Mouse (Mus musculus) CH12.LX (cell line): ENCODE measurements around the gene Slc25a33. TPM values are rescaled to one million over a fixed set of nuclear protein-coding genes. Genes with fewer than 3 reads are reported as not detected.
"Not testable (repeated sequence)": the region's sequence is repeated elsewhere in the genome, so short reads cannot be mapped to it uniquely, and the experiment has no call there.

ENCODE experiments used
- DNase-seq: peaks from one replicate; pipeline ENCODE4 v3.0.0-alpha.2; 2013; ENCODE audit errors: extremely low read depth
- H3K27ac ChIP-seq: 2 replicates; pipeline ENCODE4 v1.5.1; 2012; ENCODE audit warnings: low read depth, mild to moderate bottlenecking, control low read depth, moderate library complexity; ENCODE audit not compliant: insufficient read depth
- H3K27me3 ChIP-seq: replicated peaks from 2 replicates; pipeline ENCODE3; 2012; ENCODE audit warnings: inconsistent platforms
- H3K36me3 ChIP-seq, 2 experiments: replicated peaks in 1 of 2; 2 replicates each; pipeline versions ENCODE3 to v1.6.1; 2012; ENCODE audit warnings: inconsistent platforms in 1 of 2, low read length in 1 of 2, mild to moderate bottlenecking in 1 of 2, mixed read lengths in 1 of 2, moderate library complexity in 1 of 2; ENCODE audit not compliant: control insufficient read depth in 1 of 2, insufficient read depth in 1 of 2
- H3K4me1 ChIP-seq, 2 experiments: 2 replicates each; pipeline ENCODE4 v1.6.1; 2012; ENCODE audit warnings: inconsistent platforms in 1 of 2, moderate library complexity in 1 of 2; ENCODE audit not compliant: insufficient read depth in 2 of 2, control insufficient read depth in 1 of 2
- H3K4me2 ChIP-seq: 2 replicates; pipeline ENCODE4 v1.6.1; 2012; ENCODE audit warnings: low read depth, mild to moderate bottlenecking, control low read depth; ENCODE audit not compliant: poor library complexity, insufficient read depth, severe bottlenecking
- H3K4me3 ChIP-seq, 3 experiments: fragments of 150-350 bp in 1 of 3; sonication (generic) in 1 of 3; replicated peaks in 1 of 3; 2 replicates each; pipeline versions ENCODE3 to v1.5.1; 2011 to 2012; ENCODE audit warnings: low read depth in 2 of 3, low read length in 2 of 3, mild to moderate bottlenecking in 2 of 3, moderate library complexity in 2 of 3, control low read depth in 1 of 3, improper control_type of control experiment in 1 of 3, inconsistent platforms in 1 of 3, mixed read lengths in 1 of 3; ENCODE audit not compliant: poor library complexity in 1 of 3
- H3K79me2 ChIP-seq: replicated peaks from 2 replicates; pipeline ENCODE4 v1.6.1; 2012; ENCODE audit warnings: mild to moderate bottlenecking, moderate library complexity; ENCODE audit not compliant: control insufficient read depth, poor library complexity, insufficient read depth, severe bottlenecking; ENCODE audit errors: extremely low read depth
- H3K9ac ChIP-seq: 2 replicates; pipeline ENCODE4 v1.6.1; 2012; ENCODE audit warnings: low read depth, mild to moderate bottlenecking, control low read depth, moderate library complexity; ENCODE audit not compliant: insufficient read depth
- H3K9me3 ChIP-seq: replicated peaks from 2 replicates; pipeline ENCODE3; 2012; ENCODE audit warnings: low read length, inconsistent platforms, mixed read lengths
- BHLHE40 ChIP-seq: IDR thresholded peaks from 2 replicates; pipeline ENCODE4 v1.6.1; 2011; ENCODE audit warnings: mild to moderate bottlenecking, low read depth, low read length, improper control_type of control experiment
- CHD1 ChIP-seq: IDR thresholded peaks from 2 replicates; pipeline ENCODE4 v1.6.1; 2012; ENCODE audit warnings: low read depth, low read length, improper control_type of control experiment, inconsistent platforms
- E2F4 ChIP-seq: IDR thresholded peaks from 2 replicates; pipeline ENCODE4 v1.6.1; 2011; ENCODE audit warnings: low read depth, low read length, improper control_type of control experiment; ENCODE audit not compliant: insufficient replicate concordance
- GABPA ChIP-seq: IDR thresholded peaks from 2 replicates; pipeline ENCODE4 v1.6.1; 2012; ENCODE audit warnings: low read depth, low read length, improper control_type of control experiment, inconsistent platforms; ENCODE audit not compliant: insufficient replicate concordance
- HCFC1 ChIP-seq: IDR thresholded peaks from 2 replicates; pipeline ENCODE4 v1.6.1; 2012; ENCODE audit warnings: low read depth, mild to moderate bottlenecking, inconsistent platforms, low read length, improper control_type of control experiment
- JUN ChIP-seq: IDR thresholded peaks from 2 replicates; pipeline ENCODE4 v1.6.1; 2011; ENCODE audit warnings: low read depth, mild to moderate bottlenecking, low read length, improper control_type of control experiment, moderate library complexity; ENCODE audit not compliant: insufficient read depth
- MAX ChIP-seq: IDR thresholded peaks from 2 replicates; pipeline ENCODE4 v1.6.1; 2011; ENCODE audit warnings: low read length, improper control_type of control experiment
- PAX5 ChIP-seq: IDR thresholded peaks from 2 replicates; pipeline ENCODE4 v1.6.1; 2012; ENCODE audit warnings: low read length, inconsistent platforms, mixed read lengths
- POLR2AphosphoS2 ChIP-seq: IDR thresholded peaks from 2 replicates; pipeline ENCODE4 v1.6.1; 2011; ENCODE audit warnings: low read depth, low read length, improper control_type of control experiment
- SIN3A ChIP-seq: IDR thresholded peaks from 2 replicates; pipeline ENCODE4 v1.6.1; 2012; ENCODE audit warnings: low read length, improper control_type of control experiment, inconsistent platforms
- SMC3 ChIP-seq: IDR thresholded peaks from 2 replicates; pipeline ENCODE4 v1.6.1; 2011; ENCODE audit warnings: low read depth, low read length, improper control_type of control experiment
- ZC3H11A ChIP-seq: IDR thresholded peaks from 2 replicates; pipeline ENCODE4 v1.6.1; 2012; ENCODE audit warnings: low read depth, mild to moderate bottlenecking, inconsistent platforms, low read length, improper control_type of control experiment
- ZKSCAN1 ChIP-seq: IDR thresholded peaks from 2 replicates; pipeline ENCODE4 v1.6.1; 2012; ENCODE audit warnings: low read depth, inconsistent platforms, low read length, improper control_type of control experiment, borderline replicate concordance
- dilution Hi-C: fragments of 300-500 bp; cut with MboI; formaldehyde crosslinking; loops from 2 replicates; pipeline ENCODE4 v1.14.3; 2020; ENCODE audit warnings: low sequenced_read_pairs; ENCODE audit not compliant: extremely low pct_unique_long_range_greater_than_20kb, extremely low pct_ligation_motif_present
- in situ Hi-C: fragments of 300-500 bp; cut with MboI; formaldehyde crosslinking; loops from 3 replicates; pipeline ENCODE4 v1.14.3; 2019; ENCODE audit warnings: low sequenced_read_pairs, low pct_ligation_motif_present, low pct_unique_long_range_greater_than_20kb, mixed read lengths
- polyA plus RNA-seq: library from polyadenylated mRNA; unstranded; fragments of >175 nt; gene quantifications from 2 replicates; pipeline ENCODE4 v1.2.1, GENCODE M21; 2012; ENCODE audit warnings: low read depth; ENCODE audit not compliant: insufficient read length
- total RNA-seq, 2 experiments: library from RNA; depleted of rRNA; stranded (reverse); fragments of 300-350 nt in 1 of 2; fragments of >200 nt in 1 of 2; gene quantifications; 2 replicates each; pipeline ENCODE4 v1.2.3; 2012 to 2014

Gene Slc25a33
- total and polyA plus RNA-seq, 3 experiments, result 25.3 to 35.5 (median 32.4) TPM

DNA sequence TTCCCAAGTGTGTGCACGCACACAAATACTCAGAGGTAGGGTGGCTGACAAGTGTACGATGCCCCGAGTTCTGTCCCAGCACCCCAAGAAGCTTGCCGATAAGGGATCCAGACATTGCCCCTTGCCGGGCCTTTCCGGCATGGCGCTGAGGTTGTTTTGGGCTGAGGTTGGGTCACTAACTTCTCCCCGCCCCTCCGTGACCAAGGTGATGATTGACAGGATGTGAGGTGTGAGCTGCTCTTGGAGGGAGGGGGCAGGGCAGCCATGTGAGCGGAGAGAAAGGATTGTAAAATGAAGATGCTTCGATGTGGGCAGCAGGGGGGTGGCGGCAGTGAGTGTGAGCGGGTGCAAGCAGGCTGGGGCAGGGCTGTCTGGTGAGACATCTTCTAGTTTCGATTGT, 41.5 kb upstream of the Slc25a33 start:
- no peak overlapping the region for H3K4me3 ChIP-seq
- no peak overlapping the region for H3K4me2 ChIP-seq
- H3K27me3 ChIP-seq, result peaks cover 30% of the 10 kb centered on the region
- TF ChIP-seq POLR2AphosphoS2, result no peak
- TF ChIP-seq ZC3H11A, result no peak
- no peak for TF ChIP-seq CHD1
- no peak for TF ChIP-seq E2F4
- no peak for TF ChIP-seq PAX5
- no peaks in the 10 kb centered on the region for H3K36me3 ChIP-seq
- H3K27ac ChIP-seq, result no peak overlapping the region
- no peak for DNase-seq
- peaks cover 20 to 25% of the 10 kb centered on the region in 2 experiments for H3K4me1 ChIP-seq
- dilution Hi-C loops (no loop called here), in situ Hi-C loops (no loop called here)
- peaks cover 2% of the 10 kb centered on the region for H3K9me3 ChIP-seq
- no peak overlapping the region for H3K9ac ChIP-seq
- no peaks in the 10 kb centered on the region for H3K79me2 ChIP-seq

DNA sequence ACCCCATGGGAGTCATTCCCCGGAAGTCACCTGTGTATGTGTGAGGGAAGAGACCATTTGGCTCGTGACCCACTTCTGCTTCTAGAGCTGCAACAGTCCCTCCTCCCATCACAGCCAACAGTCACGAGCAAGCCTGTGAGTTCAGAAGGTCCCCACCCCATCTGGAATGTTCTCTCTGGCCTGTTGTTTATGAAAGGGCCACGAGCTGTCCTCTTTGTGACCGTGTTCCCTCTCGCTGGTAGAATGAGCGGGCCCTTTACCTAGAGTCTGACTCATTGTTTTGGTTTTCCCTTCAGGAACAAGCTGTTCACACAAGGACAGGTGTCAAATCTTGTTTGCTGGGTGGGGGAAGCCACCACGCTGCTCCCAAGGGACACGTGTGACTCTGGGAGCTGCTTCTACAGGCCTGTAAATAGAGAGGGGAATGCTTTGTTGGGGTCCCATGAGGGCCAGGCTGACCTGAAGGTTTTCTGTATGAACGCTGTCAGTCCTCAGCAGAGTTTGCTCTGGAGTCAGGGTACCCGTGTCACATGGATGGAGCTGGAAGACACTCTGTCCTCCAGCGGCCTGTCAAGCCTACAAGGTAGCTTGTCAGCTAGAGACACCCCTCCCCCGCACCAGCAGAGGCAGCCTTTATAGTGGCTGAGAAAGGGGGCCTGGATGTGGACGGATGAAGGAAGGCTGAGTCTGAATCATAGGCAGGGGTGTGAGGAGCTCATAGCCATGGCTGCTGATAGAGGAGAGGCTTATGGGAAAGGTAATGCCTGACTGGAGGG, 39.5 kb upstream of the Slc25a33 start:
- Histone ChIP-seq H3K4me2 (no peak overlapping the region), H3K4me1 (peaks cover 22 to 32% of the 10 kb centered on the region in 2 experiments), H3K27me3 (peaks cover 38% of the 10 kb centered on the region), H3K36me3 (no peaks in the 10 kb centered on the region), H3K9me3 (peaks cover 3% of the 10 kb centered on the region), H3K79me2 (no peaks in the 10 kb centered on the region), H3K9ac (no peak overlapping the region), H3K27ac (no peak overlapping the region), H3K4me3 (no peak overlapping the region)
- dilution Hi-C loops, result no loop called here
- no peak for DNase-seq
- in situ Hi-C loops, result no loop called here
- TF ChIP-seq JUN (no peak), SMC3 (no peak), GABPA (no peak), MAX (no peak), HCFC1 (no peak), BHLHE40 (peak; percentile 43; the same call in 1 of the 2 replicates), SIN3A (no peak), ZKSCAN1 (no peak)
- TF ChIP-seq, all 38 proteins: peak for 1

DNA sequence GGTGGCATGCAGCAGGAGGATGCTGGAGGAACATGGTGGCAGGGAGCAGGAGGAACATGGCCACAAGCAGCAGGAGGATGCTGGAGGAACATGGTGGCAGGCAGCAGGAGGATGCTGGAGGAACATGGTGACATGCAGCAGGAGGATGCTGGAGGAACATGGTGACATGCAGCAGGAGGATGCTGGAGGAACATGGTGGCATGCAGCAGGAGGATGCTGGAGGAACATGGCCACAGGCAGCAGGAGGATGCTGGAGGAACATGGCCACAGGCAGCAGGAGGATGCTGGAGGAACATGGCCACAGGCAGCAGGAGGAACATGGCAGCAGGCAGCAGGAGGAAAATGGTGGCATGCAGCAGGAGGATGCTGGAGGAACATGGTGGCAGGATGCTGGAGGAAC, 36.3 kb upstream of the Slc25a33 start:
- not testable (repeated sequence) for H3K9me3 ChIP-seq

More for the DNA sequence above, 36.3 kb upstream of the Slc25a33 start:
- DNase-seq, dilution Hi-C loops, H3K4me2 ChIP-seq, in situ Hi-C loops, H3K79me2 ChIP-seq, H3K9ac ChIP-seq, H3K36me3 ChIP-seq, H3K4me3 ChIP-seq: not testable (repeated sequence)
- peak overlapping the region; percentile 3; the same call in 1 of the 2 replicates for H3K27ac ChIP-seq
- H3K4me1 ChIP-seq, result peaks cover 22 to 34% of the 10 kb centered on the region in 2 experiments
- peaks cover 42% of the 10 kb centered on the region for H3K27me3 ChIP-seq
